Mouse (Mus musculus) heart, embryonic 13.5 days (tissue): ENCODE measurements around the gene Ank3. TPM values are rescaled to one million over a fixed set of nuclear protein-coding genes. Genes with fewer than 3 reads are reported as not detected.

ENCODE experiments used
- ATAC-seq: fragments of 200-750 bp; cut with Nextera tagmentation; 2 replicates; pipeline ENCODE4 v1.8.0; 2017; ENCODE audit warnings: moderate TSS enrichment; ENCODE audit not compliant: insufficient number of reproducible peaks, low FRiP score, low TSS enrichment; ENCODE audit errors: extremely low read depth
- H3K27ac ChIP-seq: fragments of 300-500 bp; sonication (generic); replicated peaks from 2 replicates; pipeline ENCODE4 v1.5.1; 2015; ENCODE audit warnings: moderate library complexity, mild to moderate bottlenecking, inconsistent platforms
- H3K27me3 ChIP-seq: fragments of 300-500 bp; sonication (generic); replicated peaks from 2 replicates; pipeline ENCODE4 v1.6.1; 2015; ENCODE audit warnings: mild to moderate bottlenecking, inconsistent platforms
- H3K36me3 ChIP-seq: fragments of 300-500 bp; sonication (generic); 2 replicates; pipeline ENCODE4 v1.6.1; 2015; ENCODE audit warnings: mild to moderate bottlenecking, inconsistent platforms
- H3K4me1 ChIP-seq: fragments of 300-500 bp; sonication (generic); 2 replicates; pipeline ENCODE4 v1.6.1; 2015; ENCODE audit warnings: inconsistent platforms
- H3K4me2 ChIP-seq: fragments of 300-500 bp; sonication (generic); 2 replicates; pipeline ENCODE4 v1.6.1; 2015; ENCODE audit warnings: inconsistent platforms, mild to moderate bottlenecking, moderate library complexity
- H3K4me3 ChIP-seq: fragments of 300-500 bp; sonication (generic); 2 replicates; pipeline ENCODE4 v1.5.1; 2015; ENCODE audit warnings: moderate library complexity, mild to moderate bottlenecking, inconsistent platforms
- H3K9ac ChIP-seq: fragments of 300-500 bp; sonication (generic); 2 replicates; pipeline ENCODE4 v1.6.1; 2015; ENCODE audit warnings: inconsistent platforms, mild to moderate bottlenecking, moderate library complexity
- H3K9me3 ChIP-seq: fragments of 300-500 bp; sonication (generic); 2 replicates; pipeline ENCODE4 v1.6.1; 2016; ENCODE audit warnings: inconsistent platforms
- WGBS: fragments of 180-500 bp; shearing (Covaris S2); methylation state at CpG from one replicate; pipeline ENCODE4 v1.1.7; 2015; ENCODE audit warnings: mixed read lengths; 5-methylcytosine and 5-hydroxymethylcytosine counted together
- polyA plus RNA-seq: library from polyadenylated mRNA; unstranded; fragments of >200 nt; fragmentation: Nextera tagmentation; extraction: Ambion mirVana; gene quantifications from 2 replicates; pipeline ENCODE4 v1.2.1, GENCODE M21; 2015

Gene Ank3
- polyA plus RNA-seq, 1 experiment from 2014 or later: 30.8 TPM

GRCm38 (mm10) chr10:69670496-69670895 lies 271.9 kb downstream of the Ank3 start:
- WGBS: 19% methylated on average over 1 of the region's 1 CpGs
- no peaks in the 10 kb centered on the region for H3K27me3 ChIP-seq
- no peak for ATAC-seq

GRCm38 (mm10) chr10:69670959-69671358 lies 272.4 kb downstream of the Ank3 start:
- Histone ChIP-seq H3K27ac (0 out of 2 replicates have a peak overlapping the region, but pooled peaks have one; percentile 12), H3K27me3 (no peaks in the 10 kb centered on the region), H3K4me2 (no peak overlapping the region), H3K4me1 (peaks cover 33% of the 10 kb centered on the region), H3K36me3 (no peaks in the 10 kb centered on the region), H3K9me3 (no peaks in the 10 kb centered on the region), H3K4me3 (no peak overlapping the region), H3K9ac (no peak overlapping the region)
- 26% methylated on average over 2 of the region's 2 CpGs for WGBS
- no peak for ATAC-seq

More at GRCm38 (mm10) chr10:69670496-69670895, 271.9 kb downstream of the Ank3 start:
- H3K9me3 ChIP-seq: no peaks in the 10 kb centered on the region
- H3K36me3 ChIP-seq: no peaks in the 10 kb centered on the region
- 0 out of 2 replicates have a peak overlapping the region, but pooled peaks have one; percentile 12 for H3K27ac ChIP-seq
- no peak overlapping the region for H3K9ac ChIP-seq
- no peak overlapping the region for H3K4me2 ChIP-seq
- no peak overlapping the region for H3K4me3 ChIP-seq
- peaks cover 33% of the 10 kb centered on the region for H3K4me1 ChIP-seq

GRCm38 (mm10) chr10:69671505-69671904 lies 272.9 kb downstream of the Ank3 start:
- Histone ChIP-seq H3K4me1 (peaks cover 28% of the 10 kb centered on the region), H3K4me2 (no peak overlapping the region), H3K9ac (no peak overlapping the region), H3K4me3 (no peak overlapping the region), H3K36me3 (no peaks in the 10 kb centered on the region), H3K27ac (no peak overlapping the region), H3K27me3 (no peaks in the 10 kb centered on the region), H3K9me3 (no peaks in the 10 kb centered on the region)
- WGBS: 80% methylated on average over 3 of the region's 3 CpGs
- no peak for ATAC-seq

- H3K9me3 ChIP-seq: no peaks in the 10 kb centered on the region
- no peak for ATAC-seq
- H3K4me3 ChIP-seq: no peak overlapping the region
- peaks cover 23% of the 10 kb centered on the region for H3K4me1 ChIP-seq
- H3K27ac ChIP-seq: no peak overlapping the region
- H3K9ac ChIP-seq: no peak overlapping the region
- no peaks in the 10 kb centered on the region for H3K36me3 ChIP-seq
- no peaks in the 10 kb centered on the region for H3K27me3 ChIP-seq
- no peak overlapping the region for H3K4me2 ChIP-seq
Measured at GRCm38 (mm10) chr10:69672545-69672944, 274.0 kb downstream of the Ank3 start.

GRCm38 (mm10) chr10:69678230-69678629 lies 279.7 kb downstream of the Ank3 start:
- no peaks in the 10 kb centered on the region for H3K27me3 ChIP-seq
- peaks cover 5% of the 10 kb centered on the region; the same call in 1 of the 2 replicates for H3K36me3 ChIP-seq
- WGBS: 88% methylated on average over 15 of the region's 15 CpGs
- peaks cover 7% of the 10 kb centered on the region for H3K9me3 ChIP-seq
- no peak overlapping the region for H3K4me2 ChIP-seq
- no peak overlapping the region for H3K4me3 ChIP-seq
- ATAC-seq: no peak
- no peaks in the 10 kb centered on the region for H3K4me1 ChIP-seq
- H3K9ac ChIP-seq: no peak overlapping the region
- no peak overlapping the region for H3K27ac ChIP-seq

GRCm38 (mm10) chr10:69686336-69686735 lies 287.8 kb downstream of the Ank3 start:
- H3K9me3 ChIP-seq: peaks cover 23% of the 10 kb centered on the region
- no peak overlapping the region for H3K27ac ChIP-seq
- WGBS: 62% methylated on average over 1 of the region's 1 CpGs

GRCm38 (mm10) chr10:69689096-69689495 lies 290.5 kb downstream of the Ank3 start:
- no peak overlapping the region for H3K27ac ChIP-seq
- 74% methylated on average over 12 of the region's 12 CpGs for WGBS
- H3K4me3 ChIP-seq: no peak overlapping the region
- no peaks in the 10 kb centered on the region for H3K27me3 ChIP-seq
- no peak overlapping the region for H3K4me2 ChIP-seq
- no peaks in the 10 kb centered on the region for H3K36me3 ChIP-seq
- H3K4me1 ChIP-seq: peaks cover 18% of the 10 kb centered on the region
- H3K9ac ChIP-seq: no peak overlapping the region
- ATAC-seq: no peak
- H3K9me3 ChIP-seq: peaks cover 10% of the 10 kb centered on the region; the same call in 1 of the 2 replicates

More at GRCm38 (mm10) chr10:69686336-69686735, 287.8 kb downstream of the Ank3 start:
- Histone ChIP-seq H3K4me3 (no peak overlapping the region), H3K4me1 (peaks cover 14% of the 10 kb centered on the region), H3K9ac (no peak overlapping the region), H3K36me3 (peaks cover 5% of the 10 kb centered on the region; the same call in 1 of the 2 replicates), H3K27me3 (no peaks in the 10 kb centered on the region), H3K4me2 (no peak overlapping the region)
- ATAC-seq: no peak

GRCm38 (mm10) chr10:69690131-69690960 lies 291.8 kb downstream of the Ank3 start:
- no peaks in the 10 kb centered on the region for H3K36me3 ChIP-seq
- H3K4me2 ChIP-seq: peak overlapping the region; percentile 65
- peaks cover 18% of the 10 kb centered on the region for H3K4me1 ChIP-seq
- H3K9me3 ChIP-seq: 0 out of 2 replicates have a peak, but pooled peaks cover 4% of the 10 kb centered on the region
- H3K4me3 ChIP-seq: peak overlapping the region; percentile 32
- H3K27me3 ChIP-seq: no peaks in the 10 kb centered on the region
- WGBS: 14% methylated on average over 12 of the region's 12 CpGs
- peak overlapping the region; percentile 65 for H3K9ac ChIP-seq
- no peak overlapping the region for H3K27ac ChIP-seq
- ATAC-seq: no peak

- Histone ChIP-seq H3K9ac (peak overlapping the region; percentile 65), H3K36me3 (no peaks in the 10 kb centered on the region), H3K9me3 (no peaks in the 10 kb centered on the region), H3K4me2 (peak overlapping the region; percentile 65), H3K4me3 (peak overlapping the region; percentile 32; the same call in 1 of the 2 replicates), H3K27me3 (no peaks in the 10 kb centered on the region), H3K4me1 (peaks cover 18% of the 10 kb centered on the region), H3K27ac (no peak overlapping the region)
- 29% methylated on average over 6 of the region's 6 CpGs for WGBS
- ATAC-seq: no peak
Measured at GRCm38 (mm10) chr10:69690961-69691451, 292.4 kb downstream of the Ank3 start.

GRCm38 (mm10) chr10:69696019-69696418 lies 297.4 kb downstream of the Ank3 start:
- ATAC-seq: no peak
- Histone ChIP-seq H3K4me1 (peaks cover 7% of the 10 kb centered on the region), H3K4me2 (no peak overlapping the region), H3K27me3 (no peaks in the 10 kb centered on the region), H3K36me3 (no peaks in the 10 kb centered on the region), H3K9ac (no peak overlapping the region), H3K27ac (no peak overlapping the region), H3K9me3 (no peaks in the 10 kb centered on the region), H3K4me3 (no peak overlapping the region)
- WGBS: 65% methylated on average over 9 of the region's 9 CpGs

GRCm38 (mm10) chr10:69698699-69699098 lies 300.1 kb downstream of the Ank3 start:
- ATAC-seq: no peak
- Histone ChIP-seq H3K4me2 (no peak overlapping the region), H3K9ac (no peak overlapping the region), H3K27ac (no peak overlapping the region), H3K4me1 (no peaks in the 10 kb centered on the region; the same call in 1 of the 2 replicates), H3K36me3 (no peaks in the 10 kb centered on the region), H3K27me3 (no peaks in the 10 kb centered on the region), H3K9me3 (no peaks in the 10 kb centered on the region), H3K4me3 (no peak overlapping the region)
- 74% methylated on average over 1 of the region's 1 CpGs for WGBS
